Mouse (Mus musculus) kidney, postnatal 0 days (tissue): ENCODE results near the gene Gng12. TPM values are rescaled to one million over a fixed set of nuclear protein-coding genes. Genes with fewer than 3 reads are reported as not detected.

Experiments used
- ATAC-seq: fragments of 200-750 bp; cut with Nextera tagmentation; replicated peaks from 2 replicates; pipeline ENCODE4 v1.8.0; 2017; ENCODE audit warnings: low read depth, moderate number of reproducible peaks, moderate TSS enrichment, moderate library complexity; ENCODE audit not compliant: low FRiP score
- DNase-seq: peaks from one replicate; pipeline ENCODE4 v3.0.0-alpha.2; 2016; ENCODE audit warnings: low spot score
- H3K27ac ChIP-seq: fragments of 300-500 bp; sonication (generic); 2 replicates; pipeline ENCODE4 v1.5.1; 2014; ENCODE audit warnings: mild to moderate bottlenecking
- H3K27me3 ChIP-seq: fragments of 300-500 bp; sonication (generic); 2 replicates; pipeline ENCODE4 v1.6.1; 2014; ENCODE audit warnings: low read length, mixed read lengths; ENCODE audit not compliant: insufficient read depth
- H3K36me3 ChIP-seq: fragments of 300-500 bp; sonication (generic); 2 replicates; pipeline ENCODE4 v1.6.1; 2014; ENCODE audit warnings: low read length, mixed read lengths; ENCODE audit not compliant: insufficient read depth
- H3K4me1 ChIP-seq: fragments of 300-500 bp; sonication (generic); replicated peaks from 2 replicates; pipeline ENCODE4 v1.6.1; 2014; ENCODE audit warnings: antibody characterized with exemption, low read length, mixed read lengths; ENCODE audit not compliant: insufficient read depth
- H3K4me2 ChIP-seq: fragments of 300-500 bp; sonication (generic); 2 replicates; pipeline ENCODE4 v1.6.1; 2014; ENCODE audit warnings: mild to moderate bottlenecking, low read length, moderate library complexity, mixed read lengths
- H3K4me3 ChIP-seq: fragments of 300-500 bp; sonication (generic); replicated peaks from 2 replicates; pipeline ENCODE4 v1.5.1; 2014; ENCODE audit warnings: low read depth, low read length
- H3K9ac ChIP-seq: fragments of 300-500 bp; sonication (generic); 2 replicates; pipeline ENCODE4 v1.6.1; 2014; ENCODE audit warnings: low read depth, low read length
- H3K9me3 ChIP-seq: fragments of 300-500 bp; sonication (generic); replicated peaks from 2 replicates; pipeline ENCODE4 v1.6.1; 2016; ENCODE audit warnings: low read length, inconsistent platforms, mixed read lengths
- CTCF ChIP-seq: IDR thresholded peaks from 2 replicates; pipeline ENCODE4 v1.5.1; 2016; ENCODE audit warnings: antibody characterized with exemption, low read depth, mild to moderate bottlenecking, moderate library complexity
- WGBS: fragments of 180-500 bp; shearing (Covaris S2); extraction: QIAGEN DNeasy Blood & Tissue Kit; methylation state at CpG from one replicate; pipeline ENCODE4 v1.1.7; 2014; 5-methylcytosine and 5-hydroxymethylcytosine counted together
- polyA plus RNA-seq: library from polyadenylated mRNA; unstranded; fragments of >200 nt; fragmentation: Nextera tagmentation; extraction: Ambion mirVana; gene quantifications from 2 replicates; pipeline ENCODE4 v1.2.1, GENCODE M21; 2015

The Gng12 gene
- polyA plus RNA-seq, 1 experiment from 2014 or later: 144 TPM

GRCm38 (mm10) chr6:66992786-66993185 is 96.6 kb downstream of the Gng12 start:
- ATAC-seq (no peak), DNase-seq (no peak)
- no peak overlapping the region for H3K9ac ChIP-seq
- no peaks in the 10 kb centered on the region for H3K27me3 ChIP-seq
- H3K4me1 ChIP-seq: no peaks in the 10 kb centered on the region; the same call in 1 of the 2 replicates
- no peak for TF ChIP-seq CTCF
- 88% methylated on average over 8 of the region's 8 CpGs for whole genome bisulfite sequencing
- H3K9me3 ChIP-seq: no peaks in the 10 kb centered on the region
- H3K4me3 ChIP-seq: no peak overlapping the region
- no peaks in the 10 kb centered on the region for H3K36me3 ChIP-seq
- H3K27ac ChIP-seq: no peak overlapping the region
- no peak overlapping the region for H3K4me2 ChIP-seq

- Histone ChIP-seq H3K4me1 (no peaks in the 10 kb centered on the region; the same call in none of the 2 replicates), H3K9me3 (no peaks in the 10 kb centered on the region), H3K27me3 (no peaks in the 10 kb centered on the region), H3K27ac (no peak overlapping the region), H3K4me2 (no peak overlapping the region), H3K4me3 (no peak overlapping the region), H3K9ac (no peak overlapping the region), H3K36me3 (no peaks in the 10 kb centered on the region)
- DNase-seq (no peak), ATAC-seq (no peak)
- TF ChIP-seq CTCF: no peak
- 94% methylated on average over 8 of the region's 8 CpGs for WGBS
Measured at GRCm38 (mm10) chr6:66994981-66995380, 98.8 kb downstream of the Gng12 start.

- DNase-seq: no peak
- WGBS: 94% methylated on average over 1 of the region's 1 CpGs
- Histone ChIP-seq H3K36me3 (no peaks in the 10 kb centered on the region), H3K9ac (no peak overlapping the region), H3K27ac (no peak overlapping the region), H3K9me3 (no peaks in the 10 kb centered on the region), H3K4me3 (no peak overlapping the region), H3K27me3 (no peaks in the 10 kb centered on the region), H3K4me1 (no peaks in the 10 kb centered on the region; the same call in none of the 2 replicates), H3K4me2 (no peak overlapping the region)
- no peak for TF ChIP-seq CTCF
- no peak for ATAC-seq
Measured at GRCm38 (mm10) chr6:66995825-66996224, 99.6 kb downstream of the Gng12 start.

- no peak for TF ChIP-seq CTCF
- no peak for ATAC-seq
- H3K9ac ChIP-seq: no peak overlapping the region
- no peak overlapping the region for H3K4me3 ChIP-seq
- no peak for DNase-seq
- no peaks in the 10 kb centered on the region; the same call in none of the 2 replicates for H3K4me1 ChIP-seq
- H3K36me3 ChIP-seq: no peaks in the 10 kb centered on the region
- no peaks in the 10 kb centered on the region for H3K9me3 ChIP-seq
- no peak overlapping the region for H3K4me2 ChIP-seq
- 66% methylated on average over 1 of the region's 1 CpGs for WGBS
- no peak overlapping the region for H3K27ac ChIP-seq
- no peaks in the 10 kb centered on the region for H3K27me3 ChIP-seq
Measured at GRCm38 (mm10) chr6:66996257-66996656, 100.1 kb downstream of the Gng12 start.

GRCm38 (mm10) chr6:66998645-66999044 is 102.4 kb downstream of the Gng12 start:
- Histone ChIP-seq H3K27ac (0 out of 2 replicates have a peak overlapping the region, but pooled peaks have one; percentile 14), H3K4me1 (no peaks in the 10 kb centered on the region; the same call in none of the 2 replicates), H3K4me3 (no peak overlapping the region), H3K9ac (no peak overlapping the region), H3K36me3 (no peaks in the 10 kb centered on the region), H3K9me3 (no peaks in the 10 kb centered on the region), H3K27me3 (no peaks in the 10 kb centered on the region), H3K4me2 (no peak overlapping the region)
- no peak for DNase-seq
- ATAC-seq: no peak
- no peak for TF ChIP-seq CTCF
- WGBS: 82% methylated on average over 2 of the region's 2 CpGs

GRCm38 (mm10) chr6:66999800-67000199 is 103.6 kb downstream of the Gng12 start:
- no peak overlapping the region for H3K4me3 ChIP-seq
- no peak overlapping the region for H3K4me2 ChIP-seq
- no peaks in the 10 kb centered on the region for H3K27me3 ChIP-seq
- TF ChIP-seq CTCF: no peak
- H3K9me3 ChIP-seq: no peaks in the 10 kb centered on the region
- ATAC-seq (0 out of 2 replicates have a peak, but pooled peaks have one; percentile 29), DNase-seq (peak; percentile 31)
- H3K27ac ChIP-seq: peak overlapping the region; percentile 50; the same call in 1 of the 2 replicates
- H3K9ac ChIP-seq: no peak overlapping the region
- no peaks in the 10 kb centered on the region; the same call in none of the 2 replicates for H3K4me1 ChIP-seq
- H3K36me3 ChIP-seq: no peaks in the 10 kb centered on the region

- DNase-seq (no peak), ATAC-seq (no peak)
- no peaks in the 10 kb centered on the region for H3K36me3 ChIP-seq
- 90% methylated on average over 3 of the region's 3 CpGs for WGBS
- H3K9ac ChIP-seq: no peak overlapping the region
- peaks cover 6% of the 10 kb centered on the region; the same call in 1 of the 2 replicates for H3K4me1 ChIP-seq
- H3K27ac ChIP-seq: no peak overlapping the region
- H3K9me3 ChIP-seq: no peaks in the 10 kb centered on the region
- H3K27me3 ChIP-seq: no peaks in the 10 kb centered on the region
- TF ChIP-seq CTCF: no peak
- no peak overlapping the region for H3K4me3 ChIP-seq
- H3K4me2 ChIP-seq: no peak overlapping the region
Measured at GRCm38 (mm10) chr6:67009888-67010287, 113.7 kb downstream of the Gng12 start.
